Mouse (Mus musculus) central nervous system, embryonic 18 days (tissue): ENCODE results near the gene Tmem106a. TPM values are rescaled to one million over a fixed set of nuclear protein-coding genes. Genes with fewer than 3 reads are reported as not detected.

ENCODE experiments used
- polyA plus RNA-seq: library from polyadenylated mRNA; depleted of rRNA; stranded (reverse); fragments of >200 nt; gene quantifications from 2 replicates; pipeline ENCODE4 v1.2.3, GENCODE M21; 2012; rRNA removed

Tmem106a gene
- 3.3 and 3.5 TPM in 2 replicates for polyA plus RNA-seq

GRCm38 (mm10) chr11:101582054-101583035, at the start of gene Tmem106a:
Gene Tmem106a (plus strand): TSS chr11:101582242.

DNA sequence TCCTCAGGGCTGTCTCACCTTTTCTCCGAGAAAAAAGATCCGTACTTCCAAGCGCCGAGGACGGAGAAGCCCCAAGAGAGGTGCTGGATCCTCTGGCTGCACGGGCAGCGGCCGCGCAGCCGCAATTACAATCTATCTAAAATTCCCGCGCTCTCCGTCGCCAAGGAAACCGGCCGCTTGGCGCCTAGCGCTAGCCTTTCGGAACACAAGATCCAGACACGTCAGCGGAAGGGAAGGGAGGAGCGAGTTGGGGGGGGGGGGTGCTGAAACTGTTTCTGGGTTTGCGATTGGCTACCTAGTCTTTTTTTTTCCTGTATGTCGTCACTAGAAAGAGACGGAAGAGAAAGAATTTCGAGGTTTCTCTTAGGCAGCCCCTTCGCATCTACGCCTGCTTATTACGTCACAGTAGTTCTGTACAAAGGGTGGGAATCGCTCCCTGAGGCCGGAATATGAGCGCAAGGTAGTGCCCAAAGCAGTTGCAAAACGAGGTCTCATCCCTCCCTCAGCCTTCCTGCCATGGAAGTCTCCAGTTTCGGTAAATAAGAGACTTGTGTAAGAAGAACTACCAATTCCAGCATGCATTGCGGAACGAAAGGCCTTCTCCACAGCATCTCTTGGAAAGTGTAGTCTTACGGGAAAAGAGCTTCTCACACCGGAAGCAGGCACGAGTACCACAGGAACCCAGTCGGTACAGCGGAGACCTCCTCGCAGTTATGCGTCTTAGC, 30.1 kb upstream of the Tmem106a start, which contains the start of the genes Brca1 and Nbr1:
TSS of gene Brca1 (minus strand) at position 205 of the 725 bp plus-strand sequence.
TSS of gene Nbr1 (plus strand) at position 399 of the 725 bp plus-strand sequence.

GRCm38 (mm10) chr11:101599156-101599555, 17.1 kb downstream of the Tmem106a start, which contains the start of gene Gm11634:
Gene Gm11634 (minus strand): TSS chr11:101599256.

GRCm38 (mm10) chr11:101626995-101627856, 45.2 kb downstream of the Tmem106a start, which contains the start of gene Rdm1:
Gene Rdm1 (plus strand): TSS chr11:101627195.

Other genes starting within 250 kb of the Tmem106a start
- 0.03 and 0.05 TPM in 2 replicates for gene G6pc, start 214.7 kb upstream of the Tmem106a start, polyA plus RNA-seq
- gene Aarsd1, start 164.6 kb upstream of the Tmem106a start, polyA plus RNA-seq: 49.2 and 49.6 TPM in 2 replicates
- gene Gm27029, start 157.4 kb upstream of the Tmem106a start, polyA plus RNA-seq: 4.1 and 4.2 TPM in 2 replicates
- gene Rundc1, start 157.2 kb upstream of the Tmem106a start, polyA plus RNA-seq: 29.8 and 30.1 TPM in 2 replicates
- 2.3 and 5.0 TPM in 2 replicates for gene Ptges3l, start 156.9 kb upstream of the Tmem106a start, polyA plus RNA-seq
- gene Rpl27, start 139.9 kb upstream of the Tmem106a start, polyA plus RNA-seq: 841 and 842 TPM in 2 replicates
- 6.2 and 7.4 TPM in 2 replicates for gene Ifi35, start 133.8 kb upstream of the Tmem106a start, polyA plus RNA-seq
- gene Rnd2, start 117.2 kb upstream of the Tmem106a start, polyA plus RNA-seq: 118 and 125 TPM in 2 replicates
- 162 and 171 TPM in 2 replicates for gene Vat1, start 116.0 kb upstream of the Tmem106a start, polyA plus RNA-seq
- 2.2 and 2.7 TPM in 2 replicates for gene Brca1, start 30.3 kb upstream of the Tmem106a start, polyA plus RNA-seq
- gene Nbr1, start 30.1 kb upstream of the Tmem106a start, polyA plus RNA-seq: 100 and 103 TPM in 2 replicates
- gene Gm11634, start 17.0 kb downstream of the Tmem106a start, polyA plus RNA-seq: not detected in 2 replicates
- 8.6 and 12.8 TPM in 2 replicates for gene Rdm1, start 45.0 kb downstream of the Tmem106a start, polyA plus RNA-seq
- gene Arl4d, start 83.3 kb downstream of the Tmem106a start, polyA plus RNA-seq: 27.0 and 36.2 TPM in 2 replicates
- 24.2 and 25.9 TPM in 2 replicates for gene Dhx8, start 150.7 kb downstream of the Tmem106a start, polyA plus RNA-seq
- 16.5 and 21.5 TPM in 2 replicates for gene Etv4, start 203.1 kb downstream of the Tmem106a start, polyA plus RNA-seq